Mouse (Mus musculus): Measurements from ENCODE around the gene Hsd3b5.

- TF ChIP-seq EP300 (IDR thresholded peaks at IDR 0.05; ENCODE audit: low read depth) (no peak), CTCF (IDR thresholded peaks at IDR 0.05; ENCODE audit: low read depth) (no peak)
These were observed 42.3 kb downstream of the Hsd3b5 start for GRCm38 (mm10) chr3:98587721-98588120.
